Mouse (Mus musculus) effector memory CD4-positive, alpha-beta T cell, adult 5 months (primary cell): Measurements from ENCODE around the gene Cdk8. TPM values are rescaled to one million over a fixed set of nuclear protein-coding genes. Genes with fewer than 3 reads are reported as not detected.

Source experiments
- polyA plus RNA-seq: library from polyadenylated mRNA; unstranded; fragments of 100-300 nt; shearing (Covaris generic); gene quantifications from one replicate; pipeline ENCODE4 v1.2.1, GENCODE M21; 2017

Cdk8 gene
- 16.6 TPM for polyA plus RNA-seq

DNA sequence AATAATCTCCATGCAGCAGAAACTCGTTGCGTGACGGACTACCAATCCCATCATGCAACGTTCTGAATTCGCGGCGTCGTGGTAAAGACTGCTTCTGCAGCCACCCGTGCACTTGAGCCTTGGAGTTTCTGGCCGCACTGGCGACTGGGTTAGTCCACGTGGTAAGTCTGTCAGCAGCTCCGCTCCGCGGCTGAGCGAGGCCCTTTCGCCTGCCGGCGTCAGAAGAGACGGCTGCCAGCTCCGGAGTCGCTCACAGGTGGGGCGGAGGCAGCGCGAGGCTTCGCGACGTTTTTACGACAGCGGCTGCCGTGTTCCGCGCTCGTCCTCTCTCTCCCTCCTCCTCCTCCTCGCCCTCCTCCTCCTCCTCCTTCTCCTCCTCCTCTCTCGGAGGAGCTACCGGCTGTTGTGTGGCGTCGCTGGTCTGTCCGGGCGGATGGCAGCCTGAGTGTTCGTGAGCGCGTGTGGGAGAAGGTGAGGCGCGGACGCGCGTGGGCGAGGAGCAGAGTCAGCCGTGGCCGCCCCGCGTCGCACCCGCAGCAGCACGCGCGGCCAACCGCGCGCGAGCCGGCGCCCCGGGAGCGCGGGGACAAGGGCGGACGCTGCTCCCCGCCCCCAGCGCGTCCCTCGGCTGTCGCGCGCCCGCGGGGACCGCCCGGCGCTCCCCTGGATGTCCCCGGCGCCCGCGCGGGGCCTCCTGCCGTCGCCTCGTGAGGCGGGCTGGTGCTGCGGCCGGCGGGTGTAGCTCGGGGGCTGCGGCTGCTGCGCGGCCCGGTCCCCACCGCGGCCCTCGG, at the start of gene Cdk8:
TSS of gene Cdk8 (plus strand) at position 367 of the 791 bp plus-strand sequence.

GRCm38 (mm10) chr5:146185204-146185603, 45.8 kb upstream of the Cdk8 start, which contains the start of gene 1700001J03Rik:
1700001J03Rik (minus strand) TSS chr5:146185304.

DNA sequence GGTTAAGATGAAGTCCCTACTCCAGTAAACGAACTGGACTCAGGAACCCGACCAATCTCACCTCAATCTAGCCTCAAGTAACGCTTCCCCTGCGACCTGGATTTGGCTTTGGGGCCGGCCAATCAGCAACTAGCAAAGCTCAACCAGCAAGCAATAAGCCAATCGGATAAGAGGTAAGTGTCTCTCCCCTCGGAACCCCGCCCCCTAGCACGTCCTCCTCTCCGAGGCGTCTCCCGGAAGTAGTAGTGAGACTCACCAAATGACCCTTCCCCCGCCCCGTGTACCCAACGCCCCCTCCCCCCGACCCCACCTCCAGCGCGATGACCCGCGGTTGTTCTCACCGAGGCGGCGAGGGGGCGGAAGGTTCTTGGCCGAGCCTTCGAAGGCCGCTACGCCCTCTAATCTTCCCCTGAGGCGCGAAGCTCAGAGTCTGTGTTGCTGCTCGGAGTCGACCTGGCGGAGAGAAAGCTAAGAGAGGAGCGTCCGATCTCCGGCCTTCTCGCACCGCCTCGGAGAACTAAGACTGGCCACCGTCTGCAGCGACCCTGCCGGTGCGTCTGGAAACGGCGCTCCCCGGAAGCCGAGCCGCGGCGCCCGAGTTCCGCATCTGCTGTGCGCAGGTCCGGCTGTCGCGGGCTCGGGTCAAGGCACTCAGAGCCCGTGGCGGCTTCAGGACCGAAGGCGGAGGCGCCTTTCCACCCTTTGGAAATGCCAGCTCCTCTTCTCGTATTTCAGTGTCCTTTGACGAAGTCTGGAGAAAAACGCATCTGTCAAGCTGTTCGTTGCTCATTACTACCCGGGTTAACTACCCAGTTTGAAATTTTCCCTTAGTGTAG, 9.9 kb upstream of the Cdk8 start, which contains the start of gene Rnf6:
TSS of gene Rnf6 (minus strand) at position 677 of the 836 bp plus-strand sequence.

Other genes starting within 250 kb of the Cdk8 start
- gene Cyp3a25, start 221.6 kb upstream of the Cdk8 start, polyA plus RNA-seq: not detected
- not detected for gene Cyp3a59, start 152.0 kb upstream of the Cdk8 start, polyA plus RNA-seq
- gene Gm5565, start 70.7 kb upstream of the Cdk8 start, polyA plus RNA-seq: not detected
- not detected for gene Gm6309, start 60.5 kb upstream of the Cdk8 start, polyA plus RNA-seq
- gene 1700001J03Rik, start 45.9 kb upstream of the Cdk8 start, polyA plus RNA-seq: not detected
- gene Rnf6, start 9.7 kb upstream of the Cdk8 start, polyA plus RNA-seq: 71.3 TPM
- not detected for gene Wasf3, start 153.8 kb downstream of the Cdk8 start, polyA plus RNA-seq